Mouse (Mus musculus): ENCODE results near the gene Heg1. TPM values are rescaled to one million over a fixed set of nuclear protein-coding genes. Genes with fewer than 3 reads are reported as not detected.

Heg1 gene
- polyA plus RNA-seq, 1 experiment from 2014 or later, result 16.1 TPM

DNA sequence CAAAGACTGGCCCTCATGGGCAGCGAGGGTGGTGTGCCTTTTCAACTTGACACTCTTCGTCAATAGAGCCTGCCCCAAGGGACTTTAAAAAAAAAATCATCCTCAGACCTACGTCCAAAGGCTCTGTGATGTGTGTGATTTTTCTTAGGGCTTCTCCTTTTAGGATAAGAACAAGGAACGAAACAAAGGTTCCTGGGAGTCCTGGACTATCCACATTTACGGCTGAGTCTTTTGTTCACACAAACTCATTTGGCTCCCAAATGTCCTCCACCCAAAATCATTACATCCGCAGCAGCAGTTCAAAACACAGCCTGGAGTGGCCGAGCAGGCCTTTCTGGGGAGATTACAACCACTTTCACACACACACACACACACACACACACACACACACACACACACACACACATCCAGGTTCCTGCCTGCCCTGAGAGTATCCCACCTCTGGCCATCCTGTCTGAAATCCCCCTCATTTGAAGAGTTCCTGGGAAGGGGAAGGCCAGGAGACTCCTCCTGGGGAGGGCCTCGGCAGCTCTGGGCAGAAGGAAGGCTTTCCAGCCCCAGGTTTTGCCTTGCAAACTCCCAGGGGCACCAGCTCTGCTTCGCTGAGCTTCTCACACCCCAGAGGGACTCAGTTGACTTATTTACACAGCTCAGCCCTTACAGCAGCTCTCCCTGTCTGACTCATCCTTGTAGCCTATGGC, 13.6 kb downstream of the Heg1 start:
- no peaks in the 10 kb centered on the region for H3K27me3 ChIP-seq (ENCODE audit: control insufficient read depth, insufficient read depth, low read length)
- no peak overlapping the region for H3K4me3 ChIP-seq (replicated peaks; ENCODE audit: low read length)
- 0 out of 2 replicates have a peak overlapping the region, but pooled peaks have one; percentile 49 for H3K9ac ChIP-seq (ENCODE audit: low read length)
- WGBS, result 53% methylated on average over 9 of the region's 9 CpGs
- H3K9me3 ChIP-seq (replicated peaks; ENCODE audit: control insufficient read depth, low read length), result no peaks in the 10 kb centered on the region
- H3K27ac ChIP-seq (ENCODE audit: low read length), result peak overlapping the region; percentile 56
- H3K4me2 ChIP-seq (ENCODE audit: low read depth, low read length), result no peak overlapping the region
- peaks cover 30% of the 10 kb centered on the region for H3K4me1 ChIP-seq (ENCODE audit: control insufficient read depth, insufficient read depth, low read length)
- H3K36me3 ChIP-seq (ENCODE audit: control insufficient read depth, insufficient read depth, low read length), result no peaks in the 10 kb centered on the region
- no peak for ATAC-seq (ENCODE audit: insufficient read depth, low FRiP score)

DNA sequence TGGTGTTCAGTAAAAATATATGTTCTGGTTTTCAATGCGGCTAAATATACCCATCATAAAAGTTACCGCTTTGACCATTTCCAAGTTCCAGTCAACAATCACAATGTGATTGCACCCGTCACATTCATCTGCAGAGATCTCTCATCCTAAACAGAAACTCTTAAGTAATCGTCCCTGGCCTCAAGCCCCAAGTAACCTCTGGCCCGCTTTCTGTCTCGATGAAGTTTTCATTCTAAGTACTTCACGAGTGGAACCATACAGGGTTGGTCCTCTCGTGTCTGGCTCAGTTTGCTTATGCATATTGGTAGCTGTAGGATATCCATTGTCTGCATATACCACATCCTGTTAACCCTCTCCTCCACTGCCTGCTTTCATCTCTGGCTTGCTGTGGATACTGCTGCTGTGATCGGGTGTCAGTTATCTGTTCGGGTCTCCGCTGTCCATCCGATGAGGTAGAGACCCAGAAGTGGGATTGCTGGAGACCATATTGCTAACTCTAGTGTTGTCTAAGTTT, 14.2 kb downstream of the Heg1 start:
- Histone ChIP-seq H3K27ac (ENCODE audit: low read length) (peak overlapping the region; percentile 56), H3K4me3 (replicated peaks; ENCODE audit: low read length) (no peak overlapping the region), H3K27me3 (ENCODE audit: control insufficient read depth, insufficient read depth, low read length) (no peaks in the 10 kb centered on the region), H3K9me3 (replicated peaks; ENCODE audit: control insufficient read depth, low read length) (no peaks in the 10 kb centered on the region), H3K4me2 (ENCODE audit: low read depth, low read length) (no peak overlapping the region), H3K36me3 (ENCODE audit: control insufficient read depth, insufficient read depth, low read length) (no peaks in the 10 kb centered on the region), H3K4me1 (ENCODE audit: control insufficient read depth, insufficient read depth, low read length) (peaks cover 30% of the 10 kb centered on the region), H3K9ac (ENCODE audit: low read length) (0 out of 2 replicates have a peak overlapping the region, but pooled peaks have one; percentile 49)
- WGBS, result 47% methylated on average over 12 of the region's 12 CpGs
- ATAC-seq (ENCODE audit: insufficient read depth, low FRiP score), result no peak; the same call in 1 of the 2 replicates

DNA sequence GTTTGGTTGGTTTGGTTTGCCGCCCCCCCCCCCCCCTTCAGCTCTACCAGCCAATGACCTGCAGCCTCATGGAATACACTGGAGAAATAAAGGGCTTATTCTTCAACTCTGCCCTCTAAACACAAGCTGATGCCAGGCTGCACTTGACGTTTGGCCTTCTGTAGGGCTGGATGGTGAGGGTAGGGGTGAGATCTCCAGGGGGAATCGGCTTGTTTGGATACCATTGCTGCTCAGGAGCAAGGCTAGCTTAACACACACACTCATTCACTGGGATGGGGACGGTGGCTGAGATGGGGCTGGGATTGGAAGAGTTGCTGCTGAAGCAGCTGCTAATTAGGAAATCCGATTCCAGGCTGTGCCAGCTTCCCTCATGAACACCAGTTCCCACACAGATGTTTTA, 16.4 kb downstream of the Heg1 start:
- H3K9ac ChIP-seq (ENCODE audit: low read length), result no peak overlapping the region
- no peaks in the 10 kb centered on the region for H3K9me3 ChIP-seq (replicated peaks; ENCODE audit: control insufficient read depth, low read length)
- H3K36me3 ChIP-seq (ENCODE audit: control insufficient read depth, insufficient read depth, low read length), result no peaks in the 10 kb centered on the region
- H3K27ac ChIP-seq (ENCODE audit: low read length), result no peak overlapping the region
- H3K4me3 ChIP-seq (replicated peaks; ENCODE audit: low read length), result no peak overlapping the region
- WGBS, result 67% methylated on average over 5 of the region's 5 CpGs
- no peak for ATAC-seq (ENCODE audit: insufficient read depth, low FRiP score)
- peaks cover 35% of the 10 kb centered on the region for H3K4me1 ChIP-seq (ENCODE audit: control insufficient read depth, insufficient read depth, low read length)
- no peaks in the 10 kb centered on the region for H3K27me3 ChIP-seq (ENCODE audit: control insufficient read depth, insufficient read depth, low read length)
- no peak overlapping the region for H3K4me2 ChIP-seq (ENCODE audit: low read depth, low read length)

DNA sequence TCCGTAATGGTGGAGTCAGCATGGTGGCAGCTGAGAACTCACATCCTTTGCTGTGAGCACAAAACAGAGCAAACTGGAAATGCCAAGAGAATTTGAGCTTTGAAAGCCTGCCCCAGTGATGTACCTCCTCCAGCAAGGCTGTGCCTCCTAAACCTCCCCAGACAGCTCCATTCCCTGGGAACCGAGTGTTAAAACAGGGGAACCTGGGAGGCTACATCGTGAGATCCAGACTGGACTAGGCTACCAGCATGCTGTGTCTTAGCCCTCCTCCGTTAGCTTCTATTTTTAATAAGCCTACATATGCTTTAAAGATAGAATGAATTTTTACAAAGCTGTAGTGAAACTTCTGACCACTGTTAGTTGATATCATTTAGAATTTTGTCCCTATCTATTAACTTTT, 17.7 kb downstream of the Heg1 start:
- Histone ChIP-seq H3K36me3 (ENCODE audit: control insufficient read depth, insufficient read depth, low read length) (no peaks in the 10 kb centered on the region; the same call in 1 of the 2 replicates), H3K4me2 (ENCODE audit: low read depth, low read length) (no peak overlapping the region), H3K9me3 (replicated peaks; ENCODE audit: control insufficient read depth, low read length) (no peaks in the 10 kb centered on the region), H3K9ac (ENCODE audit: low read length) (no peak overlapping the region), H3K4me1 (ENCODE audit: control insufficient read depth, insufficient read depth, low read length) (peaks cover 26% of the 10 kb centered on the region), H3K27me3 (ENCODE audit: control insufficient read depth, insufficient read depth, low read length) (no peaks in the 10 kb centered on the region), H3K27ac (ENCODE audit: low read length) (no peak overlapping the region), H3K4me3 (replicated peaks; ENCODE audit: low read length) (no peak overlapping the region)
- WGBS, result 92% methylated on average over 4 of the region's 4 CpGs
- no peak for ATAC-seq (ENCODE audit: insufficient read depth, low FRiP score)

DNA sequence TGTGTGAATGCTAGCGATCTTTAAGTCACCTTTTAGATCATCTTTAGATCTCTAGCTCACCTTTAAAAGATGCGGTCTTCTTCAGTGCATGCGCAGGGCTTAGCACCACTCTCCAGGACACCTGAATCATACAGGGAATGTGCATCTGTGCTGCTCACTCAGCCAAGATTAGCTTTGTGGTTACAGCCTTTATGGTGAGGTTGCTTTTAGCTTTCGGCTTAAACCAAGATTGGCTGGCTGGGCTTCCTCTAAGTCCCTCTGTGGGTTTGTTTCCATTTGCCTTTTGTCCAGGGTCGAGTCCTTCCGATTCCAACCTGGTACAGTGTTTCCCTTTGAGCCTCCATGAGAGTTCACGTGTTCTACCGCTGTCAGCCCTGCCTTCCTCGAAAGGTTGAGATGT, 20.1 kb downstream of the Heg1 start:
- ATAC-seq (ENCODE audit: insufficient read depth, low FRiP score), result no peak
- no peak overlapping the region for H3K4me3 ChIP-seq (replicated peaks; ENCODE audit: low read length)
- H3K27ac ChIP-seq (ENCODE audit: low read length), result no peak overlapping the region
- H3K27me3 ChIP-seq (ENCODE audit: control insufficient read depth, insufficient read depth, low read length), result no peaks in the 10 kb centered on the region
- no peak overlapping the region for H3K9ac ChIP-seq (ENCODE audit: low read length)
- H3K9me3 ChIP-seq (replicated peaks; ENCODE audit: control insufficient read depth, low read length), result no peaks in the 10 kb centered on the region
- no peaks in the 10 kb centered on the region; the same call in 1 of the 2 replicates for H3K36me3 ChIP-seq (ENCODE audit: control insufficient read depth, insufficient read depth, low read length)
- H3K4me2 ChIP-seq (ENCODE audit: low read depth, low read length), result no peak overlapping the region
- 81% methylated on average over 9 of the region's 9 CpGs for WGBS
- H3K4me1 ChIP-seq (ENCODE audit: control insufficient read depth, insufficient read depth, low read length), result peaks cover 6% of the 10 kb centered on the region; the same call in 1 of the 2 replicates

DNA sequence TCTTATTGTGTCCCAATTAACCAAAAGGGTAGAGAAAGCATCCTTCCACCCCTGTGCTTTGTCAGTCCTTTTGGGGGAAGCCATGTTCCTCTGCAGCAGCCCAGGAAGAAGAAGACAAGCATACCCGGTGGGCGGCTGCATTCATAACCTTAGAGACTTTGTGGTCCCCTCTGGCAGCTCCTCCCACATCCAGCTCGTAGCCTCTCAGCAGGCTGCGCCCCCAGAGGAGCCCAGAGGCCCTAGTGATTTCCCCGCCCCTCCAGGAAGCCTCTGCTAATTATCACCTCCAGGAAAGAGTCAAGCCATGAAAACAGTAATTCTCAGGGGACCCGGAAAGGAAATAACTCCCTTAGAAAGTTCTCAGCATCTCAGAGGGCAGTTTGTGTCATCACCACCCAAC, 21.1 kb downstream of the Heg1 start:
- Histone ChIP-seq H3K27ac (ENCODE audit: low read length) (no peak overlapping the region), H3K36me3 (ENCODE audit: control insufficient read depth, insufficient read depth, low read length) (no peaks in the 10 kb centered on the region; the same call in 1 of the 2 replicates), H3K9me3 (replicated peaks; ENCODE audit: control insufficient read depth, low read length) (no peaks in the 10 kb centered on the region), H3K27me3 (ENCODE audit: control insufficient read depth, insufficient read depth, low read length) (no peaks in the 10 kb centered on the region), H3K4me3 (replicated peaks; ENCODE audit: low read length) (no peak overlapping the region), H3K9ac (ENCODE audit: low read length) (no peak overlapping the region), H3K4me1 (ENCODE audit: control insufficient read depth, insufficient read depth, low read length) (peaks cover 6% of the 10 kb centered on the region; the same call in 1 of the 2 replicates), H3K4me2 (ENCODE audit: low read depth, low read length) (no peak overlapping the region)
- no peak for ATAC-seq (ENCODE audit: insufficient read depth, low FRiP score)
- 34% methylated on average over 6 of the region's 6 CpGs for WGBS

DNA sequence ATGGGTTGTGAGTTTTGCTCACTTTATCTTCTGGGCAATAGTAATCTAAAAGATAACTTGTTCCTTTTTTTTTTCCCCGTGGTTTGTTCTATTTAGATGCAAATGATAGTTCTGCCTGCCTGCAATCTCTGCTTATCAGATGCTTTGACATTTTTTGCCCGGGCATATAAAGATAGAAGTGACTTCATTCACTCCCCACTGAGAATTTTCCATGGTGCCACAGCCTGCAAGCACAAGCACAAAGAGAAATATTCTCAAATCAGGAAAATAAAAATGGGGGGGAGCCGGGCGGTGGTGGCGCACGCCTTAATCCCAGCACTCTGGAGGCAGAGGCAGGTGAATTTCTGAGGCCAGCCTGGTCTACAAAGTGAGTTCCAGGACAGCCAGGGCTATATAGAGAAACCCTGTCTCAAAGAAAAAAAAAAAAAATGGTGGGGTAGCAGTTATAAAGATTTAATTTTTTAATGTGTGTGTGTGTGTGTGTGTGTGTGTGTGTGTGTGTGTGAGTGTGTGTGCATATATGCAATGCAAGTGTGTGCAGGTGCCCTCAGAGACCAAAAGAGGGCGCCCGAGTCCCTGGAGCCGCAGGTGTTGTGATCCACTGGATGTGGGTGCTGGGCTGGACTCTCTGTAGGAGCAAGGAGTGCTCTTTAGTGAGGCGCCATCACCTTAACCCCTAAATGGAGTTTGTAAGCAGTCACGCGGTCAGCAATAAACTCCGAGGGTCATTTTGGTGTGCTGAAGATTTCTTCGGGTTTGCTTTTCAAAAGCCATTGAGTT, 22.1 kb downstream of the Heg1 start:
- H3K27ac ChIP-seq (ENCODE audit: low read length), result no peak overlapping the region
- H3K4me1 ChIP-seq (ENCODE audit: control insufficient read depth, insufficient read depth, low read length), result peaks cover 6% of the 10 kb centered on the region; the same call in 1 of the 2 replicates
- no peak overlapping the region for H3K4me2 ChIP-seq (ENCODE audit: low read depth, low read length)
- no peaks in the 10 kb centered on the region for H3K27me3 ChIP-seq (ENCODE audit: control insufficient read depth, insufficient read depth, low read length)
- 94% methylated on average over 14 of the region's 14 CpGs for WGBS
- no peaks in the 10 kb centered on the region for H3K9me3 ChIP-seq (replicated peaks; ENCODE audit: control insufficient read depth, low read length)
- H3K4me3 ChIP-seq (replicated peaks; ENCODE audit: low read length), result no peak overlapping the region
- no peak overlapping the region for H3K9ac ChIP-seq (ENCODE audit: low read length)
- H3K36me3 ChIP-seq (ENCODE audit: control insufficient read depth, insufficient read depth, low read length), result no peaks in the 10 kb centered on the region; the same call in 1 of the 2 replicates
- no peak for ATAC-seq (ENCODE audit: insufficient read depth, low FRiP score)

DNA sequence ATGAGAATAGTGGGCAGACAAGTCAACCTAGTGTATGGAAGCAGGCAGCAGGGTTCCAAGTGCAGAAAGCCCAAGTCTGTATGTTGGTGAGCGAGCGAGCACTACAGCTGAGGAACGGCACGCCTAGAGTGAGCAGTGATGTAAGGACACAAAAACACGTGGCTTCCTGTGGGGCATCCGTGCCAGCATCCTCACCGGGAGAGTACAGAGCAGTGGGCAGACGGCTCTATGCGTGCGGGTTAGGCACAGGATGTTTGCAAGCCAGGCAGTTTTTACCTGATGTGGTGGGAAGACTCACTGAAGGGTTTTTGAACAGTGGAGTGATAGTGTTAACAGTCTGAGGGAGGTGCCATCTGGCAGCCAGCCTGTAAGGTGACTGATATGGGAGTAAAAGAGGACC, 23.9 kb downstream of the Heg1 start:
- no peaks in the 10 kb centered on the region; the same call in 1 of the 2 replicates for H3K36me3 ChIP-seq (ENCODE audit: control insufficient read depth, insufficient read depth, low read length)
- no peak overlapping the region for H3K9ac ChIP-seq (ENCODE audit: low read length)
- H3K9me3 ChIP-seq (replicated peaks; ENCODE audit: control insufficient read depth, low read length), result no peaks in the 10 kb centered on the region
- no peak overlapping the region for H3K27ac ChIP-seq (ENCODE audit: low read length)
- no peak overlapping the region for H3K4me2 ChIP-seq (ENCODE audit: low read depth, low read length)
- ATAC-seq (ENCODE audit: insufficient read depth, low FRiP score), result no peak
- H3K4me3 ChIP-seq (replicated peaks; ENCODE audit: low read length), result no peak overlapping the region
- 86% methylated on average over 10 of the region's 10 CpGs for WGBS
- peaks cover 6% of the 10 kb centered on the region; the same call in 1 of the 2 replicates for H3K4me1 ChIP-seq (ENCODE audit: control insufficient read depth, insufficient read depth, low read length)
- no peaks in the 10 kb centered on the region for H3K27me3 ChIP-seq (ENCODE audit: control insufficient read depth, insufficient read depth, low read length)

Measured in stomach, embryonic 16.5 days (tissue).